Mouse (Mus musculus) stomach, embryonic 14.5 days (tissue): ENCODE measurements at regions not wholly inside any gene's neighbourhood (a gene's known extent, or its start where the extent isn't known, plus 50 kb on each side); places are given as distances from the start of the nearest gene placed in this dataset.

Source experiments
- ATAC-seq: fragments of 200-750 bp; cut with Nextera tagmentation; 2 replicates; pipeline ENCODE4 v1.8.0; 2017; ENCODE audit warnings: low read depth, moderate TSS enrichment; ENCODE audit not compliant: insufficient number of reproducible peaks, insufficient read depth, low FRiP score
- H3K27ac ChIP-seq: fragments of 300-500 bp; sonication (generic); 2 replicates; pipeline ENCODE4 v1.5.1; 2014; ENCODE audit warnings: mild to moderate bottlenecking, low read length, moderate library complexity, mixed read lengths
- H3K27me3 ChIP-seq: fragments of 300-500 bp; sonication (generic); 2 replicates; pipeline ENCODE4 v1.6.1; 2014; ENCODE audit warnings: low read length, control low read depth, mixed read lengths; ENCODE audit not compliant: control insufficient read depth, insufficient read depth
- H3K36me3 ChIP-seq: fragments of 300-500 bp; sonication (generic); 2 replicates; pipeline ENCODE4 v1.6.1; 2014; ENCODE audit warnings: mild to moderate bottlenecking, control low read depth, low read length, moderate library complexity, mixed read lengths; ENCODE audit not compliant: control insufficient read depth, insufficient read depth
- H3K4me1 ChIP-seq: fragments of 300-500 bp; sonication (generic); 2 replicates; pipeline ENCODE4 v1.6.1; 2014; ENCODE audit warnings: low read length, control low read depth, mixed read lengths; ENCODE audit not compliant: control insufficient read depth, insufficient read depth
- H3K4me2 ChIP-seq: fragments of 300-500 bp; sonication (generic); replicated peaks from 2 replicates; pipeline ENCODE4 v1.6.1; 2014; ENCODE audit warnings: low read depth, low read length, control low read depth
- H3K4me3 ChIP-seq: fragments of 300-500 bp; sonication (generic); 2 replicates; pipeline ENCODE4 v1.5.1; 2014; ENCODE audit warnings: low read depth, low read length, control low read depth
- H3K9ac ChIP-seq: fragments of 300-500 bp; sonication (generic); replicated peaks from 2 replicates; pipeline ENCODE4 v1.6.1; 2014; ENCODE audit warnings: low read depth, mild to moderate bottlenecking, control low read depth, low read length, moderate library complexity, mixed read lengths
- H3K9me3 ChIP-seq: fragments of 300-500 bp; sonication (generic); 2 replicates; pipeline ENCODE4 v1.6.1; 2016; ENCODE audit warnings: low read depth, low read length, control low read depth; ENCODE audit not compliant: control insufficient read depth
- WGBS: fragments of 180-500 bp; shearing (Covaris S2); extraction: QIAGEN DNeasy Blood & Tissue Kit; methylation state at CpG from one replicate; pipeline ENCODE4 v1.1.7; 2014; 5-methylcytosine and 5-hydroxymethylcytosine counted together

DNA sequence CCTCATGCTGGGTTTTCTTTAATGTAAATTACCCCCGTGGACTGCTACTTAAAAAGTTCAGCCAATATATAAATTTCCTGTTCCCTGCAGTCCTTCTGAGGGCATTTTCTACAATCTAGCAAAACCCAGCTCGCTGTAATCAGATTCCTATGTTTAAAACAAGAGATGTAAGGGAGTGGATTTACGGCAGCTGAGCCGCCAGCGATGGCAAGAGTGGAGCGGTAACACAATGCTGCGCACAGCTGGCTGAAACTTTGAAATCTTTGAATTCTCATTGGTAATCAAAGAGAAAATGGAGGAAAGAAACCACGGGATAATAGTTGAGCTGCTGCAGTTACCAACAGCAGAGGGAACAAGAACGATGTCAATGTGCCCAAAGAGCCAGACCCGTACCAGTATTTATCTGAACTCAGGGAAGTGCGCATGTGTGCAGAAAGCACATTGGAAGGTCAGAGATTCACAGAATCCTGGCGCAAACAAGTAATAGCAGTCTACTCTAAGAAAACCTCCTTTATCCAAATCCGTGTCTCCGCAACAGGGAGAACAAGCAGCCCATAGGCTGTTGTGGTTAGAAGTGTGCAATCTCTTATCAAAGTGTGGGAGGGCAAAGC is 376.4 kb downstream of the Ostf1 start:
- Histone ChIP-seq H3K36me3 (no peaks in the 10 kb centered on the region), H3K9ac (no peak overlapping the region), H3K4me3 (no peak overlapping the region), H3K4me1 (no peaks in the 10 kb centered on the region), H3K4me2 (peak overlapping the region; percentile 19), H3K27me3 (no peaks in the 10 kb centered on the region), H3K27ac (no peak overlapping the region), H3K9me3 (no peaks in the 10 kb centered on the region)
- WGBS, result 54% methylated on average over 14 of the region's 14 CpGs
- ATAC-seq, result no peak

DNA sequence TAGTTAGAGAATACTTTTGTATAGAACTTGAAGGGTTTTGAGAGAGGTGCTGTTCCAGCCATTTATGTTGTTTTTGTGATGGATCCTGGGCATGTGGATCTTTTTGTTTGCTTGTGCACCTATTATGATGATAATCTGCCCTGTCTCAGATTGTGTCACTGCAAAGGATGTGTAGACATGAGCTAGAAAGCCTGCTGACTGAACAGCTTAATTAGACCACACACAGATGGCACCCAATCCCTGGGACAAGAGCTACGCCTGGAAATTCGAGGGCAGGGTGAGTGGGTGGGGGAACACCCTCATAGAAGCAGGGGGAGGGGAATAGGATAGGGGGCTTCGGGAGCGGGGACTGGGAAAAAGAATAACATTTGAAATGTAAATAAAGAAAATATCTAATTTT is 378.3 kb downstream of the Ostf1 start:
- no peak for ATAC-seq
- Histone ChIP-seq H3K4me2 (no peak overlapping the region), H3K27ac (no peak overlapping the region), H3K36me3 (no peaks in the 10 kb centered on the region), H3K27me3 (no peaks in the 10 kb centered on the region), H3K4me3 (no peak overlapping the region), H3K9me3 (no peaks in the 10 kb centered on the region), H3K4me1 (no peaks in the 10 kb centered on the region), H3K9ac (no peak overlapping the region)
- 76% methylated on average over 4 of the region's 4 CpGs for WGBS
